ENCODE assay signal across 7 mouse cellular contexts in genomic region chr2:121288901-121289729, GRCm38 (mm10). TPM values are rescaled to one million over a fixed set of nuclear protein-coding genes. Genes with fewer than 3 reads are reported as not detected.
DNase-seq lines count a peak whose midpoint lies in the region; ATAC-seq lines count a peak whose summit lies in the region.

Gene Map1a (plus strand): TSS chr2:121289600.

- DNase-seq in adrenal gland, postnatal 14 days = peak; percentile 97
- DNase-seq in embryonic facial prominence, embryonic 11.5 days (ENCODE audit: low spot score) = peak; percentile 98
- DNase-seq in heart, adult 11 months = peak; percentile 99
- DNase-seq in kidney, adult 18-20 months = peak; percentile 88
- peak; percentile 97 for DNase-seq in limb, embryonic 11.5 days (ENCODE audit: low spot score)
- DNase-seq in midbrain, embryonic 14.5 days = peak; percentile 100
- DNase-seq in spleen, adult 18-20 months = peak; percentile 79 to 84

- peak within 1 kb of the TSS; percentile 58 for H3K4me2 ChIP-seq in embryonic facial prominence, embryonic 11.5 days (ENCODE audit: low read depth, low read length)
- H3K4me2 ChIP-seq in limb, embryonic 11.5 days (ENCODE audit: low read depth, severe bottlenecking) = peak within 1 kb of the TSS; percentile 54
- H3K4me2 ChIP-seq in midbrain, embryonic 14.5 days (ENCODE audit: low read length) = peak within 1 kb of the TSS; percentile 90

- peak; percentile 97 for ATAC-seq in embryonic facial prominence, embryonic 11.5 days (replicated peaks; ENCODE audit: insufficient number of reproducible peaks, low FRiP score, low TSS enrichment, low read depth)
- ATAC-seq in limb, embryonic 11.5 days (ENCODE audit: insufficient number of reproducible peaks, low FRiP score, low TSS enrichment, low read depth) = peak; percentile 97
- peak; percentile 97 for ATAC-seq in midbrain, embryonic 14.5 days (ENCODE audit: low FRiP score, low TSS enrichment)

- WGBS in embryonic facial prominence, embryonic 11.5 days = 1% methylated on average over 48 of the region's 48 CpGs
- WGBS in limb, embryonic 11.5 days = under 1% methylated on average over 48 of the region's 48 CpGs
- under 1% methylated on average over 48 of the region's 48 CpGs for WGBS in midbrain, embryonic 14.5 days

- H3K27me3 ChIP-seq in embryonic facial prominence, embryonic 11.5 days (ENCODE audit: control insufficient read depth, insufficient read depth, low read length) = no peaks in the 10 kb centered on the region
- 0 out of 2 replicates have a peak, but pooled peaks cover 3% of the 10 kb centered on the region for H3K27me3 ChIP-seq in limb, embryonic 11.5 days (ENCODE audit: control insufficient read depth, insufficient read depth, low read length)
- H3K27me3 ChIP-seq in midbrain, embryonic 14.5 days (ENCODE audit: control insufficient read depth, insufficient read depth, low read length) = no peaks in the 10 kb centered on the region

- no peaks in the 10 kb centered on the region for H3K9me3 ChIP-seq in embryonic facial prominence, embryonic 11.5 days (replicated peaks; ENCODE audit: control insufficient read depth, low read length)
- H3K9me3 ChIP-seq in limb, embryonic 11.5 days (ENCODE audit: control insufficient read depth, low read length) = no peaks in the 10 kb centered on the region
- H3K9me3 ChIP-seq in midbrain, embryonic 14.5 days (ENCODE audit: control insufficient read depth, low read length) = no peaks in the 10 kb centered on the region

- H3K4me3 ChIP-seq in embryonic facial prominence, embryonic 11.5 days (ENCODE audit: low read depth, low read length) = peak within 1 kb of the TSS; percentile 48
- H3K4me3 ChIP-seq in limb, embryonic 11.5 days (ENCODE audit: low read depth, low read length) = peak within 1 kb of the TSS; percentile 46
- peak within 1 kb of the TSS; percentile 60 for H3K4me3 ChIP-seq in midbrain, embryonic 14.5 days (replicated peaks; ENCODE audit: low read depth, low read length)

- no peak within 1 kb of the TSS for H3K27ac ChIP-seq in embryonic facial prominence, embryonic 11.5 days (replicated peaks; ENCODE audit: low read depth, low read length)
- no peak within 1 kb of the TSS for H3K27ac ChIP-seq in limb, embryonic 11.5 days (replicated peaks; ENCODE audit: low read depth, low read length)
- H3K27ac ChIP-seq in midbrain, embryonic 14.5 days (replicated peaks; ENCODE audit: low read depth, low read length) = peak within 1 kb of the TSS; percentile 89

- H3K36me3 ChIP-seq in embryonic facial prominence, embryonic 11.5 days (replicated peaks; ENCODE audit: control insufficient read depth, insufficient read depth, low read depth, low read length) = no peaks in the 10 kb centered on the region
- H3K36me3 ChIP-seq in limb, embryonic 11.5 days (ENCODE audit: control insufficient read depth, insufficient read depth, low read length) = no peaks in the 10 kb centered on the region
- H3K36me3 ChIP-seq in midbrain, embryonic 14.5 days (ENCODE audit: control insufficient read depth, insufficient read depth, low read length) = no peaks in the 10 kb centered on the region

- H3K4me1 ChIP-seq in embryonic facial prominence, embryonic 11.5 days (ENCODE audit: control insufficient read depth, insufficient read depth, low read length) = no peaks in the 10 kb centered on the region
- peaks cover 2% of the 10 kb centered on the region for H3K4me1 ChIP-seq in limb, embryonic 11.5 days (ENCODE audit: control insufficient read depth, insufficient read depth, low read length)
- peaks cover 31% of the 10 kb centered on the region for H3K4me1 ChIP-seq in midbrain, embryonic 14.5 days (ENCODE audit: control insufficient read depth, insufficient read depth, low read length)

- peak within 1 kb of the TSS; percentile 3; the same call in 1 of the 2 replicates for H3K9ac ChIP-seq in embryonic facial prominence, embryonic 11.5 days (replicated peaks; ENCODE audit: low read length)
- no peak within 1 kb of the TSS for H3K9ac ChIP-seq in limb, embryonic 11.5 days (ENCODE audit: low read length)
- H3K9ac ChIP-seq in midbrain, embryonic 14.5 days (replicated peaks; ENCODE audit: low read length) = peak within 1 kb of the TSS; percentile 62

RNA-seq across cellular contexts. Expression of gene Map1a, which starts in this region (rescaled TPM):
- total RNA-seq in adrenal gland, postnatal 14 days (2021) = 5.1 and 12.0 TPM in 2 replicates
- polyA plus RNA-seq in embryonic facial prominence, embryonic 11.5 days (2014; fragmentation: Nextera tagmentation; extraction: Ambion mirVana) = 4.0 and 4.8 TPM in 2 replicates
- 2.9 and 3.6 TPM in 2 replicates for polyA plus RNA-seq in limb, embryonic 11.5 days (2014; fragmentation: Nextera tagmentation; extraction: Ambion mirVana)
- polyA plus RNA-seq in midbrain, embryonic 14.5 days (2014; fragmentation: Nextera tagmentation; extraction: Ambion mirVana) = 19.6 and 25.7 TPM in 2 replicates
